Mouse (Mus musculus): Measurements from ENCODE around the gene Nudcd3. TPM values are rescaled to one million over a fixed set of nuclear protein-coding genes. Genes with fewer than 3 reads are reported as not detected.
A peak's percentile ranks its signal among the peaks of the same experiment; 100 is the strongest.
"Not testable (repeated sequence)": the region's sequence is repeated elsewhere in the genome, so short reads cannot be mapped to it uniquely, and the experiment has no call there.

Gene Nudcd3
- polyA plus RNA-seq, 1 experiment from 2014 or later, result 17.2 TPM

DNA sequence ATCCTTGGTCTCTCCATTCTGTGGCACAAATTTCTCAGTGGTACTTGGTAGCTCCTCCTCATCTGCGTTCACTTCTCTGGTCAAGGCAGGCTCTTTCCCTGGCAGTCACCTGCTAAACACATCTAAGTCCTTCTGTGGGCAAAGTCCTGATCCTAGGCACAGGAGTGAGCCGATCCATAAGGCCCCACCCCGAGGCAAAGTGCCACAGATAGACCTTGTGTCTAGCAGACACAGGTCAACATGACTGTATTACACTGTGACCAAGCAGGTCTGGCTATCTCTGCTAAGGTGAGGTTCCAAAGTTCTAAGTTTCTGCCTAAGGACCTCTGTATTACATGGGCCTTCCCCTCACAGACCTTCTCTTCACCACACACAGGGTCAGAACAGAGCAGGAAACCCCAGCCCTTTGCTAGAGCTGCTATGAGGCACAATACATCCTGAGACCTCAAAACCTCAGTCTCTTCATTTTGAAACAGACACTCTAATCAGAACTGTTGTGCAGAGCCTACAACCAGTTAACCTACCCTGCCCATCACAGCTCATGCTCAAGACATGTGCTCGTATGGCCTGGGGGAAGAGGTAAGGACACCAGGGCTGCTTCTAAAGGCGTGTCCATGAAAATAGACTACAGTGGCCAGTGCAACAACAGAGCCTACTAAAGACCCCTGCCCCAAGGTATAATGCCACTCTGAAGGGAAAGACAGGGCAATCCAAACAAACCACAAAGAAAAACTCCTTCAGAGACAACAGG lies 88.3 kb downstream of the Nudcd3 start:
- no peaks in the 10 kb centered on the region for H3K9me3 ChIP-seq (ENCODE audit: control insufficient read depth)
- peaks cover 28% of the 10 kb centered on the region for H3K36me3 ChIP-seq (ENCODE audit: control insufficient read depth, insufficient read depth)
- WGBS, result 51% methylated on average over 5 of the region's 5 CpGs
- H3K27me3 ChIP-seq (replicated peaks; ENCODE audit: control insufficient read depth, insufficient read depth, low read length), result no peaks in the 10 kb centered on the region
- H3K9ac ChIP-seq (ENCODE audit: low read depth, low read length), result no peak overlapping the region
- H3K27ac ChIP-seq (ENCODE audit: low read depth, low read length), result peak overlapping the region; percentile 89
- no peak overlapping the region for H3K4me2 ChIP-seq (replicated peaks; ENCODE audit: low read depth)
- peak; percentile 100 for ATAC-seq
- H3K4me3 ChIP-seq (ENCODE audit: low read depth, low read length), result no peak overlapping the region
- H3K4me1 ChIP-seq (replicated peaks; ENCODE audit: control insufficient read depth, insufficient read depth, low read length), result 0 out of 2 replicates have a peak, but pooled peaks cover 7% of the 10 kb centered on the region
- TF ChIP-seq CTCF (IDR thresholded peaks at IDR 0.05; ENCODE audit: low read depth), result no peak

DNA sequence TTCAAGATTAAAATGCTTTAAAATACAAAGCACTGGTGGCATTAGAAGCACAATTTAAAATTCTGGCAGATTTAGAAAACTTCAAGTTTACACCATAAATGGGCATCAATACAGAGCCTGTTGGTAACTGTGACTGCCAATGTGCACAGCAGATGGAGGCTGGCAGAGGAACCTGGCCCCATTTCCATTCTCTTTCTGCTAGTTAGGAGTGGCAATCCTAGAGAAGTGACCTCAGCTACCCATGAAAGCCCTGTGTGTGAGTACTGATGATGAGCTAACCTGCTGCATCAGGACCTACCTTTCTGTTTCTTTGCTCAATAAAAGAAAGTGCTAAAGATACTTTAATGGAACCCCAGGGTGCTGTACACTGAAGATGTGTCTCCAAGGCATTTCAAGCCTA lies 90.2 kb downstream of the Nudcd3 start:
- Histone ChIP-seq H3K9ac (ENCODE audit: low read depth, low read length) (no peak overlapping the region), H3K9me3 (ENCODE audit: control insufficient read depth) (no peaks in the 10 kb centered on the region), H3K36me3 (ENCODE audit: control insufficient read depth, insufficient read depth) (peaks cover 39% of the 10 kb centered on the region), H3K27ac (ENCODE audit: low read depth, low read length) (no peak overlapping the region), H3K4me2 (replicated peaks; ENCODE audit: low read depth) (no peak overlapping the region), H3K4me1 (replicated peaks; ENCODE audit: control insufficient read depth, insufficient read depth, low read length) (0 out of 2 replicates have a peak, but pooled peaks cover 7% of the 10 kb centered on the region), H3K27me3 (replicated peaks; ENCODE audit: control insufficient read depth, insufficient read depth, low read length) (no peaks in the 10 kb centered on the region), H3K4me3 (ENCODE audit: low read depth, low read length) (no peak overlapping the region)
- ATAC-seq, result no peak
- no peak for TF ChIP-seq CTCF (IDR thresholded peaks at IDR 0.05; ENCODE audit: low read depth)

DNA sequence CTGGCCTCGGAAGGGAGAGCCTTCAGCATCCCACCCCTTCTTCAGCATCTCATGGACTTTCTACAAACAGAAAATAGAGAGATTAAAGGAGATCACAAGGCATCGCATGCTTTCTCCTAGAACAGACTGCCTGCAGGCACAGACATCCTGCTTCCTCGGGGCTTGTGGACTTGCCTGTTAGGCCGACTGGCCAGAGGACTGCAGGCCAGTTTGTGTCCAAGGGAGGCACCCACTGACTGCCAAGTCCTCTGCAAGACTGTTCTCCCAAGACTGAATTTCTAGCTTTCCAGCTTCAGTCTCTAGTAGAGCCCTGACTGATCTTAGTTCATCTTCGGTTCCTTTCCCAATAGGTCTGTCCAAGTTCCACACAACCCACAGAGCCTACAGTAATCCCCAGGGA lies 91.9 kb downstream of the Nudcd3 start:
- no peaks in the 10 kb centered on the region for H3K9me3 ChIP-seq (ENCODE audit: control insufficient read depth)
- no peak overlapping the region for H3K9ac ChIP-seq (ENCODE audit: low read depth, low read length)
- H3K27me3 ChIP-seq (replicated peaks; ENCODE audit: control insufficient read depth, insufficient read depth, low read length), result no peaks in the 10 kb centered on the region
- H3K4me2 ChIP-seq (replicated peaks; ENCODE audit: low read depth), result no peak overlapping the region
- ATAC-seq, result no peak
- H3K4me1 ChIP-seq (replicated peaks; ENCODE audit: control insufficient read depth, insufficient read depth, low read length), result 0 out of 2 replicates have a peak, but pooled peaks cover 7% of the 10 kb centered on the region
- TF ChIP-seq CTCF (IDR thresholded peaks at IDR 0.05; ENCODE audit: low read depth), result no peak
- peaks cover 39% of the 10 kb centered on the region for H3K36me3 ChIP-seq (ENCODE audit: control insufficient read depth, insufficient read depth)
- H3K4me3 ChIP-seq (ENCODE audit: low read depth, low read length), result no peak overlapping the region
- H3K27ac ChIP-seq (ENCODE audit: low read depth, low read length), result no peak overlapping the region
- 96% methylated on average over 5 of the region's 5 CpGs for WGBS

DNA sequence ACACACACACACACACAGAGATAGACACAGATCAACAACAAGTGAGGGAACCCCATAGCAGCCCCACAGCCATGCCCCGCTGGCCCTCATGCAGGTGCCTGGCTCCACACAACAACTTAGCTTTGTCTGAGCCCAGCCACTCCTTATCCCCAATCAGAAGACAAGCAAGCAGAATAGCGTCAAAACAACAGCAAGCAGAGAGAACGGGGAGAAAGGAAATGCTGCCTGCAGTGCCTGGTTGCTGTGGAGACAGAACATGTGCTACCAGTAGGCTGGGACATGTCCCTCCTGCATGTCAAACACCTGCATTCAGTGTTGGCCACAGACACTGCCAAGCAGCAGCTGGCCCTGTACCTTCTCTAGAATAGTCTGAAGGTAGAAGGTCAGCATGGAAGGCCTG lies 92.5 kb downstream of the Nudcd3 start:
- H3K9me3 ChIP-seq (ENCODE audit: control insufficient read depth), result no peaks in the 10 kb centered on the region
- ATAC-seq, result no peak
- H3K4me3 ChIP-seq (ENCODE audit: low read depth, low read length), result no peak overlapping the region
- TF ChIP-seq CTCF (IDR thresholded peaks at IDR 0.05; ENCODE audit: low read depth), result no peak
- no peaks in the 10 kb centered on the region for H3K27me3 ChIP-seq (replicated peaks; ENCODE audit: control insufficient read depth, insufficient read depth, low read length)
- H3K36me3 ChIP-seq (ENCODE audit: control insufficient read depth, insufficient read depth), result peaks cover 33% of the 10 kb centered on the region
- WGBS, result 73% methylated on average over 3 of the region's 3 CpGs
- no peak overlapping the region for H3K27ac ChIP-seq (ENCODE audit: low read depth, low read length)
- H3K4me1 ChIP-seq (replicated peaks; ENCODE audit: control insufficient read depth, insufficient read depth, low read length), result 0 out of 2 replicates have a peak, but pooled peaks cover 7% of the 10 kb centered on the region
- no peak overlapping the region for H3K9ac ChIP-seq (ENCODE audit: low read depth, low read length)
- H3K4me2 ChIP-seq (replicated peaks; ENCODE audit: low read depth), result no peak overlapping the region

DNA sequence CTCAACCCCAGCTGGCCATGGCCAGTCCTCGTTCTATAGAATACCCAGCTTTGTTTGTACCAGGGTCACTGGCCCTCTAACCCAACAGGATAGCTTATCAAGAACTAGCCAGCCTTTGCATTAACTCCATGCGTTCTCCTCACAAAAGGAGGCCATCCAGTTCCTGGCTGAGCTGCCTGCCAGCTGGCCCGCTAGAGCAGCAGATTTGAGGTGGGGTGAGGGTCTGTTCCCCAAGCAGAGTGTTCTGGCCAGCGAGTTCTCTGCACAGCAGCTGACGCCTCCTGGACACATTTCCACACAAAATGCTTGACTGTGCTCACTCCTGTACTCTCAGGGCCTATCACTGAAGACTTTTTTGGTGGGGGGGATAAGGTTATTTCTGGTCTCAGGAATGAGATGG lies 95.5 kb downstream of the Nudcd3 start:
- TF ChIP-seq CTCF (IDR thresholded peaks at IDR 0.05; ENCODE audit: low read depth), result no peak
- peaks cover 32% of the 10 kb centered on the region for H3K36me3 ChIP-seq (ENCODE audit: control insufficient read depth, insufficient read depth)
- H3K9ac ChIP-seq (ENCODE audit: low read depth, low read length), result no peak overlapping the region
- H3K4me2 ChIP-seq (replicated peaks; ENCODE audit: low read depth), result no peak overlapping the region
- ATAC-seq, result no peak
- no peak overlapping the region for H3K27ac ChIP-seq (ENCODE audit: low read depth, low read length)
- H3K4me1 ChIP-seq (replicated peaks; ENCODE audit: control insufficient read depth, insufficient read depth, low read length), result no peaks in the 10 kb centered on the region
- no peaks in the 10 kb centered on the region for H3K9me3 ChIP-seq (ENCODE audit: control insufficient read depth)
- H3K27me3 ChIP-seq (replicated peaks; ENCODE audit: control insufficient read depth, insufficient read depth, low read length), result no peaks in the 10 kb centered on the region
- H3K4me3 ChIP-seq (ENCODE audit: low read depth, low read length), result no peak overlapping the region
- 88% methylated on average over 5 of the region's 5 CpGs for WGBS

DNA sequence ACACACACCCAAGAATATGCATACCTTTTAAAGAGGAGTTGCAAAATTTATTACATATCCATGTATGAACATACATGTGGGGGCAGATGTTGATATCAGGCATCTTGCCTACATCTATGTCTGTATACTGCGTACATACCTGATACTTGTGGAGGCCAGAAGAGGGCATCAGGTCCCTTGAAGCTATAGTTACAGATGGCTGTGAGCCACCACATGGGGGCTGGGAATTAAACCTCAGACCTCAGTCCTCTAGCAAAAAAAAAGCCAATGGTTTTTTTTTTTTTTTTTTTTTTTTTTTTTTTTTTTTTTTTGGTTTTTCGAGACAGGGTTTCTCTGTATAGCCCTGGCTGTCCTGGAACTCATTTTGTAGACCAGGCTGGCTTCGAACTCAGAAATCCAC lies 103.6 kb downstream of the Nudcd3 start:
- not testable (repeated sequence) for ATAC-seq; H3K9ac ChIP-seq (ENCODE audit: low read depth, low read length); H3K4me3 ChIP-seq (ENCODE audit: low read depth, low read length); H3K36me3 ChIP-seq (ENCODE audit: control insufficient read depth, insufficient read depth); H3K27ac ChIP-seq (ENCODE audit: low read depth, low read length); H3K27me3 ChIP-seq (replicated peaks; ENCODE audit: control insufficient read depth, insufficient read depth, low read length); H3K4me1 ChIP-seq (replicated peaks; ENCODE audit: control insufficient read depth, insufficient read depth, low read length); H3K4me2 ChIP-seq (replicated peaks; ENCODE audit: low read depth); H3K9me3 ChIP-seq (ENCODE audit: control insufficient read depth)
- 0 out of 2 replicates have a peak, but pooled peaks have one; percentile 9 for TF ChIP-seq CTCF (IDR thresholded peaks at IDR 0.05; ENCODE audit: low read depth)
- WGBS, result 97% methylated on average over 2 of the region's 3 CpGs

Measured in intestine, postnatal 0 days (tissue).